Mouse (Mus musculus) neural tube, embryonic 14.5 days (tissue): Measurements from ENCODE around the gene Slc7a6os. TPM values are rescaled to one million over a fixed set of nuclear protein-coding genes. Genes with fewer than 3 reads are reported as not detected.

Experiments
- ATAC-seq: fragments of 200-750 bp; cut with Nextera tagmentation; 2 replicates; pipeline ENCODE4 v1.8.0; 2017; ENCODE audit warnings: low read depth, mild to moderate bottlenecking, moderate TSS enrichment, moderate library complexity
- H3K27ac ChIP-seq: fragments of 300-500 bp; sonication (generic); 2 replicates; pipeline ENCODE4 v1.5.1; 2014; ENCODE audit warnings: low read depth, mild to moderate bottlenecking, control low read depth, low read length, moderate library complexity, mixed read lengths
- H3K27me3 ChIP-seq: fragments of 300-500 bp; sonication (generic); 2 replicates; pipeline ENCODE4 v1.6.1; 2014; ENCODE audit warnings: low read length; ENCODE audit not compliant: control insufficient read depth, insufficient read depth
- H3K36me3 ChIP-seq: fragments of 300-500 bp; sonication (generic); 2 replicates; pipeline ENCODE4 v1.6.1; 2014; ENCODE audit warnings: low read length, mixed read lengths; ENCODE audit not compliant: control insufficient read depth, insufficient read depth
- H3K4me1 ChIP-seq: fragments of 300-500 bp; sonication (generic); 2 replicates; pipeline ENCODE4 v1.6.1; 2014; ENCODE audit warnings: low read length; ENCODE audit not compliant: control insufficient read depth, insufficient read depth
- H3K4me2 ChIP-seq: fragments of 300-500 bp; sonication (generic); 2 replicates; pipeline ENCODE4 v1.6.1; 2014; ENCODE audit warnings: mild to moderate bottlenecking, low read depth, low read length, control low read depth
- H3K4me3 ChIP-seq: fragments of 300-500 bp; sonication (generic); 2 replicates; pipeline ENCODE4 v1.5.1; 2014; ENCODE audit warnings: low read depth, low read length, control low read depth, mixed read lengths
- H3K9ac ChIP-seq: fragments of 300-500 bp; sonication (generic); replicated peaks from 2 replicates; pipeline ENCODE4 v1.6.1; 2014; ENCODE audit warnings: low read depth, mild to moderate bottlenecking, control low read depth, low read length, mixed read lengths
- H3K9me3 ChIP-seq: fragments of 300-500 bp; sonication (generic); 2 replicates; pipeline ENCODE4 v1.6.1; 2016; ENCODE audit warnings: low read length; ENCODE audit not compliant: control insufficient read depth
- WGBS: fragments of 180-500 bp; shearing (Covaris S2); extraction: QIAGEN DNeasy Blood & Tissue Kit; methylation state at CpG from one replicate; pipeline ENCODE4 v1.1.7; 2014; 5-methylcytosine and 5-hydroxymethylcytosine counted together
- polyA plus RNA-seq: library from polyadenylated mRNA; unstranded; fragments of >200 nt; fragmentation: Nextera tagmentation; extraction: Ambion mirVana; gene quantifications from 2 replicates; pipeline ENCODE4 v1.2.1, GENCODE M21; 2014

The Slc7a6os gene
- polyA plus RNA-seq = 38.0 and 38.7 TPM in 2 replicates

GRCm38 (mm10) chr8:106210821-106211345, at the start of gene Slc7a6os, which contains the start of gene Prmt7:
Gene Slc7a6os (minus strand): TSS chr8:106210935.
Gene Prmt7 (plus strand): TSS chr8:106210936.
- H3K4me2 ChIP-seq = peak within 1 kb of the TSS; percentile 95
- peak within 1 kb of the TSS; percentile 94 for H3K27ac ChIP-seq
- under 1% methylated on average over 52 of the region's 52 CpGs for WGBS
- H3K9me3 ChIP-seq = no peaks in the 10 kb centered on the region
- H3K4me3 ChIP-seq = peak within 1 kb of the TSS; percentile 84
- H3K27me3 ChIP-seq = no peaks in the 10 kb centered on the region
- H3K36me3 ChIP-seq = peaks cover 10% of the 10 kb centered on the region
- peak within 1 kb of the TSS; percentile 84 for H3K9ac ChIP-seq
- peak; percentile 99 for ATAC-seq
- H3K4me1 ChIP-seq = peaks cover 15% of the 10 kb centered on the region; the same call in 1 of the 2 replicates

DNA sequence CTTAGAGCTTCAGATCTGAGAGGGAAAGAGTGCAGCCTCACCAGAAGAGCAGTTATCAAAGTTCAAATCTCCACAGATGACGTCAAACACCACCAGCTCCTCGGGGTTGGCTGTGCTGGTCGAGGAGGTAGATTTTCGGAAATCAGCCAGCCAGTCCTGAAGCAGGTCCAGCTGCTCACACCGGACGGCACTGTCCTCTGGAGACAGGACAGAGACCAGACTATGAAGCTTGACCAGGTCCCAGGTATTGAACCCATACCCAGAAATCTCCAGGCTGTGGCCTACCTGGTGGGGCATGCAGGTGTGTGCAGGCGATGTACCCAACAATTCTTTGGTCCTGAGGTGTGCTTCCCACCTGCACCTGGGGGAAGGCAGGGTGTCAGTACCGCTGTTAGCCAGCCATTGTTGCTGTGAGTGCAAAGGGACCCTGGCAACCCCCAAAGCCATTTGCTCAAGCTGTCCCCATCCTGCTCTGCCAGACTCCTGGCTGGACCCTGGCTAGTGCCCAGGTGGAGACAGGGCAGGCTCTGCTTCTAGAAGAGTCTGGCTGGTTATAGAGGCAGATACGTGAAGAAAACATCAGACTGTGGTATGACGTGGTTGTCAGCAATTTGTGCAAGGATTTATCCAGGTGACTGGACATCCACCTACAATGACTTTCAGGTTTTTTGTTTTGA, 49.0 kb upstream of the Slc7a6os start:
- no peak for ATAC-seq
- no peak overlapping the region for H3K4me3 ChIP-seq
- H3K9me3 ChIP-seq = no peaks in the 10 kb centered on the region
- H3K9ac ChIP-seq = no peak overlapping the region
- peaks cover 19% of the 10 kb centered on the region for H3K36me3 ChIP-seq
- H3K4me2 ChIP-seq = no peak overlapping the region
- no peaks in the 10 kb centered on the region for H3K27me3 ChIP-seq
- WGBS = 94% methylated on average over 10 of the region's 10 CpGs
- H3K27ac ChIP-seq = no peak overlapping the region
- H3K4me1 ChIP-seq = no peaks in the 10 kb centered on the region

DNA sequence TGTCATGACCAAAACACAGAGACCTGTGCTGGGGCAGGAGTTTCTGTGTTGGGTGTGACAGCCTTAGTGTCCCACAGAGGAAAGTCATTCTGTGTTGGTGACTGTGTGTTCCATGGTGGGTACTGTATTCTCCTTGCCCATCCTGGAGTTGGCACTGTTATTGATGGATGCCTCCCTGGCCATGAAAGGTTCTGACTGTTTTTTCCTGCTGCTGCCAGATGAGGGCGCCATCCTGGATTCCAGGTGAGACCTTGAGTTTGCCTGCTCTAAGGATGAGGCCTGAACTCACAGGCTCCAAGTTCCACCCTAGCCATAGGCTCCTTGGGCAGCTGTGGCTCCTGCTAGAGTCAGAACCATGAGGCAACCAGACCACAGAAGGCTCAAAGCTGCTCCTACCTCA, 47.4 kb upstream of the Slc7a6os start:
- peaks cover 32% of the 10 kb centered on the region for H3K36me3 ChIP-seq
- 26% methylated on average over 1 of the region's 1 CpGs for WGBS

DNA sequence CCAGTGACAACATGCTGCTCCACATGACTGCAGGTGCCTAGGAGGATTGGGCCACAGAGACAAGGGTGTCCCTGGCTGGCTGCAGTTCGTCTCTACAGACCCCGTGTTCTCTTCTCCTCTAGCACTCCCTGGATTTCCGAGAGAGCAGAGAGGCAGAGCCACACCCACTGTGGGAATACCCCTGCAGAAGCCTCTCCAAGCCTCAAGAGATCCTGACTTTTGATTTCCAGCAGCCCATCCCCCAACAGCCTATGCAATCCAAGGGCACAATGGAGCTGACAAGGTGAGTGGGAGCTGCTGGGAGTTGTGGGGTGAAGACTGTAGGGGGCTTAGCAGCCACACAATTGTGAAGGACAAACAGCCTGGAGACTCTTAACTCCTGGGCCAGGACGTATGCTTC, 39.5 kb upstream of the Slc7a6os start:
- Histone ChIP-seq H3K27me3 (no peaks in the 10 kb centered on the region), H3K36me3 (peaks cover 53% of the 10 kb centered on the region), H3K4me3 (no peak overlapping the region), H3K27ac (no peak overlapping the region), H3K9me3 (no peaks in the 10 kb centered on the region), H3K4me2 (no peak overlapping the region), H3K9ac (no peak overlapping the region), H3K4me1 (no peaks in the 10 kb centered on the region)
- WGBS = 80% methylated on average over 4 of the region's 4 CpGs
- ATAC-seq = no peak

More for the DNA sequence above, 47.4 kb upstream of the Slc7a6os start:
- no peak overlapping the region for H3K4me2 ChIP-seq
- H3K4me1 ChIP-seq = no peaks in the 10 kb centered on the region
- H3K9me3 ChIP-seq = no peaks in the 10 kb centered on the region
- no peak overlapping the region for H3K27ac ChIP-seq
- ATAC-seq = no peak
- H3K27me3 ChIP-seq = no peaks in the 10 kb centered on the region
- H3K4me3 ChIP-seq = no peak overlapping the region
- no peak overlapping the region for H3K9ac ChIP-seq

GRCm38 (mm10) chr8:106237106-106237505, 26.4 kb upstream of the Slc7a6os start:
- ATAC-seq = no peak
- H3K9ac ChIP-seq = no peak overlapping the region
- no peak overlapping the region for H3K4me3 ChIP-seq
- no peaks in the 10 kb centered on the region for H3K9me3 ChIP-seq
- no peak overlapping the region for H3K27ac ChIP-seq
- H3K27me3 ChIP-seq = no peaks in the 10 kb centered on the region
- 95% methylated on average over 5 of the region's 5 CpGs for WGBS
- H3K36me3 ChIP-seq = peaks cover 8% of the 10 kb centered on the region
- no peak overlapping the region for H3K4me2 ChIP-seq
- H3K4me1 ChIP-seq = no peaks in the 10 kb centered on the region

DNA sequence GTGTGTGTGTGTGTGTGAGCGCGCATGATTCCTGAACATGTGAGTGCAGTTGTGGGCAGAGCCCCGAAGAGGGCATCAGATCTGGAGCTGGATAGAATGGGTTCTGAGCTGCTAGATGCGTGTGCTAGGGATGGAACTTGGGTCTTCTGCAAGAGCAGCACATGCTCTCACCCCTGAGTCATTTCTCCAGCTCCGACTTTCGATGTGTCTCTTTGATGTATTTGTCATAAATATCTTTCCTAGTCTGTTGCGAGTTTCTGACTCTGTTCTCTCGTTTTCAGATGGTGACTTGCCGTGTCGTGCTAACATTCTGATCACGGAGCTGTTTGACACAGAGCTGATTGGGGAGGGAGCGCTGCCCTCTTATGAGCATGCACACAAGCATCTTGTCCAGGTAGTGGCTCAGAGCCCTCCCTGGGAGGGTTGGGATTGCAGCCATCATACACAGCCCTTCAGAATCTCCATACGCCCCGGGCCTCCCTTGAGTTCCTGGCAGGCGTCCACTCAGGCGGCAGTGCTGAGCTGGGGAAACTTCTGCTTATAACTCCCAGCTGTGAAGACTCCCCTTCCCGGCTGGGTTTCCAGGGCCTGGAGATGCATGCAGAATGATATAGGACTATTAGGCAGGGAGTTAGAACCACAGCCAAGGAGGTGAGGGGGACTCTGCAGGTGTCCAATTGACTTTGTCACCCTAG, 24.0 kb upstream of the Slc7a6os start:
- Histone ChIP-seq H3K4me1 (no peaks in the 10 kb centered on the region), H3K4me3 (no peak overlapping the region), H3K9me3 (no peaks in the 10 kb centered on the region), H3K27me3 (no peaks in the 10 kb centered on the region), H3K36me3 (no peaks in the 10 kb centered on the region; the same call in none of the 2 replicates), H3K4me2 (no peak overlapping the region), H3K9ac (no peak overlapping the region), H3K27ac (no peak overlapping the region)
- ATAC-seq = no peak
- WGBS = 91% methylated on average over 17 of the region's 17 CpGs

GRCm38 (mm10) chr8:106232751-106233150, 22.0 kb upstream of the Slc7a6os start:
- H3K36me3 ChIP-seq = peaks cover 3% of the 10 kb centered on the region
- WGBS = 76% methylated on average over 3 of the region's 3 CpGs
- H3K27ac ChIP-seq = no peak overlapping the region

GRCm38 (mm10) chr8:106231536-106231935, 20.8 kb upstream of the Slc7a6os start:
- H3K4me1 ChIP-seq = no peaks in the 10 kb centered on the region
- H3K9me3 ChIP-seq = no peaks in the 10 kb centered on the region
- no peak overlapping the region for H3K4me3 ChIP-seq
- H3K36me3 ChIP-seq = peaks cover 11% of the 10 kb centered on the region
- 82% methylated on average over 7 of the region's 7 CpGs for WGBS
- no peaks in the 10 kb centered on the region for H3K27me3 ChIP-seq
- H3K4me2 ChIP-seq = no peak overlapping the region
- H3K27ac ChIP-seq = no peak overlapping the region
- ATAC-seq = no peak
- H3K9ac ChIP-seq = no peak overlapping the region

More at GRCm38 (mm10) chr8:106232751-106233150, 22.0 kb upstream of the Slc7a6os start:
- Histone ChIP-seq H3K9me3 (no peaks in the 10 kb centered on the region), H3K4me3 (no peak overlapping the region), H3K9ac (no peak overlapping the region), H3K4me2 (no peak overlapping the region), H3K4me1 (no peaks in the 10 kb centered on the region), H3K27me3 (no peaks in the 10 kb centered on the region)
- ATAC-seq = no peak

GRCm38 (mm10) chr8:106226589-106226988, 15.9 kb upstream of the Slc7a6os start:
- Histone ChIP-seq H3K27ac (no peak overlapping the region), H3K4me2 (no peak overlapping the region), H3K27me3 (no peaks in the 10 kb centered on the region), H3K9ac (no peak overlapping the region), H3K4me1 (no peaks in the 10 kb centered on the region), H3K9me3 (no peaks in the 10 kb centered on the region), H3K4me3 (no peak overlapping the region), H3K36me3 (peaks cover 26% of the 10 kb centered on the region)
- WGBS = 44% methylated on average over 9 of the region's 9 CpGs
- ATAC-seq = no peak
